Mouse (Mus musculus) testis, adult 10 weeks (tissue): ENCODE results near the gene Pdcd11. TPM values are rescaled to one million over a fixed set of nuclear protein-coding genes. Genes with fewer than 3 reads are reported as not detected.

Source experiments
- polyA plus RNA-seq: library from polyadenylated mRNA; stranded (reverse); fragments of 350-450 nt; fragmentation: Illumina TruSeq; extraction: RNeasy Lipid Tissue Mini Kit (QIAGEN cat#74804); gene quantifications from one replicate; pipeline ENCODE4 v1.2.3, GENCODE M21; 2014; ENCODE audit warnings: low read depth, low replicate concordance

The Pdcd11 gene
- polyA plus RNA-seq: 2.4 TPM

DNA sequence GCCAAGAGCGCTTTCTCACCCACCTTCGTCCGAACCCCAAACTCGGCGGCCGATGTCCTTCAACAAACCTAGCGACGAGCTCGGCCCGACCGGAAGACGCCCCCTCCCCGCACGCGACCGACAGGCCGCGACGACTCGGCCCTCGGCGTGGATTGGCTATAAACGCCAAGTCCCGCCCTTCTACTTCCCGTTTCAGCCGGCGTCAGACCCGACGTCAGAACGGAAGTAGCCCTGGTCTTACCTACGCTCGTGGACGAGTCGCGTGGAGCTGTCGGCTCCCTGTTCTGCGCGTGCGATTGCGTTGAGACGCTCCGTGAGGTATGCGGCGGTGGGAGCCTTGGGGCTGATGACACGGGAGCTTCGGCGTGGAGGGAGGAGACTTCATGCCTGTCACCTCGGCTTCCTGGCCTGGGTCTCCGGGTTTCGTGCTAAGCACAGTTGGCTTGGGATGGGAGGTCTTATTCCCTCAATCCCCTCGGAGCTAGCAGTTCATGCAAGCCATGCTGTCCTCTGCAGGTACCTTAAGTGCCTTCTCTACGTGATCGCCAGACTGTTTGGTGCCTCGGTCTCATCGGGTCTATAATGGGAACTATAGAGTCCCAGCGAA, at the start of gene Pdcd11, which contains the start of gene Usmg5:
TSS of gene Pdcd11 (plus strand) at position 219 of the 607 bp plus-strand sequence.
TSS of gene Usmg5 (minus strand) at position 98 of the 607 bp plus-strand sequence.

DNA sequence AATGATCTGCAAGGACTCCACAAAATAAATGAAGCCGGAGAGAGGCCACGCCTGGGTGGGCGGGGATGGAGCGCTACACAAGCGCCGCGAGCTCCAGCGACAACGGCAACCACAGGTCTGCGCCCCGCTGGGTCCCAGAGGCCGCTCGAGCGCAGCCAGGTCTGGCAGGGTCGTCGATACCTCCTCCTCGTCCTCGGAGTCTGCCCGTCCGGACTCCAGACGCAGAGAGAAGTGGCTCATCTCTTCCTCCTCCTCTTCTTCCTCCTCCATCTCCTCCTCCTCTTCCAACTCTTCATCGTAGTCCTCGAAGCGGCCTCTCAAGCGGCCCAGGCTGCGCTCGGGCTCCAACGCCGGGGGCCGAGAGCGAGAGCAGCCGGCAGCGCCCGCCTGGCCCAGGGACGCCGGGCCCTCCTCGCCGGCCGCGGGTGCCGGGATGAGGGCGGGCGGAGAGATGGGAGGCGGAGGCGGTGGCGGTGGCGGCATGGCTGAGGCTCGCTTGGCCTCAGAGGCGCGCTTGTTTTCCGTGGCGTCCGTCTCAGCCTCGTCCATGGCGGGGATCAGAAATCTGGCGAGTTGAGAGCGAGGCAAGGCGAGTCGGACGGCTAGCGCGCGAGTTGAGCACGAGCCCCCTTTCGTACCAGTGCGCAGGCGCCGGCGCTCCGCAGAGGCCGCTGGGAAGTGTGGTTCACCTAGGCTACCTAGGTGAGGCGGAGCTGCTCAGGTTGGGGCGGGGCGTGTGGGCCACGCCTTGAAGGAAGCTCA, 40.1 kb upstream of the Pdcd11 start, which contains the start of gene Pcgf6:
TSS of gene Pcgf6 (minus strand) at position 636 of the 762 bp plus-strand sequence.

GRCm38 (mm10) chr19:47067096-47067882, 23.3 kb upstream of the Pdcd11 start, which contains the start of gene Taf5:
Gene Taf5 (plus strand): TSS chr19:47067746.

DNA sequence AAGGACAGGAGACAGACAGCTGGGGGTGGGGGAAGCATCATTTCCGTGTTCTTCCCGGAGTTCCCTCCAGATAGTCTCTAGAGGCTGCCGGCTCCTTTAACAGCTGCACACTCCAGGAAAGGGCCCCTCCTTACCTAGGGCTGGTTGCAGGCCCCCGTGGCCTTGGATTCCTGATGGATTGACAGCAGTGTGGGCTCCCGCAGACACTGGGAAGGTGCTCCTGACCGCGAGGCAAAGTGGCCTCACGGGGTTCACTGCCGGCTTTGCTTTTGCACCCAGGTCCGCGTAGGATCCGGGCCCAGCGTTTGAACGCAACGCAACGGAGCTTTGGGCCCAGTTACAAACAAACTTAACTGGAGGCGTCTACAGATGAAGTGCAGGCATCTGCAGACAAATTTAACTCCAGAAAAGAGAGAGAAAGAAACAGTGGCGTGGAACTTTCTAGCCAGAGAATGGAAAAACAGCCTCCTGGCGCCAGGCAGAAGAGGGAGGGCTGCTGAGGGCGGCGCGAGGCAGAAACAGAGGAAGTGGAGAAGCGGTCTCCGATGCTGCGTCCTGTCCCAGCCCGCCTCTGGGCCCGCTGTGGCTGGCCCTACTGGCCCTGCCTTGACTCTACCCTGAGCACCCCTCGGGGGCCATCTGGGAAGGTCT, 47.3 kb downstream of the Pdcd11 start, which contains the start of gene Calhm2:
TSS of gene Calhm2 (minus strand) at position 524 of the 651 bp plus-strand sequence.

DNA sequence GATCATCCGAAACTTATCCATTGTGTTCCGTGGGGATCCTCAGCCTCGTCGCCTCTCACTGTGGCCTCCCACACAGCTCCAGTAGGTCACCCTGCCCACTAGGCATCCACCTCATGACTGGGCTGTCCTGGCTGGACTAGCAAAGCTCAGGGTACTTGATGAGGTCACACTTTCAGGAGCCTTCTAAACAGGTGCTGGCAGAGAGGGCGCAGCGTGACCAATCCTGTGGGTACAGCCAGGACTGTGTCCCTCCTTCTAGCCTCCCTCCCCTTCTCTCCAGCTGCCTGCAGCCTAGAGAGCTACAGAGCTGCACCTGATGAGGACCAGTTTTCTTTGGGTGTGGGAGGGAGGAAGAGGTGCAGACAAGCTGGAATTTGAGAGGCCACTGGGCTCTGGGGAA, 53.6 kb downstream of the Pdcd11 start, which contains the start of gene Calhm1:
TSS of gene Calhm1 (minus strand) at position 101 of the 400 bp plus-strand sequence.

DNA sequence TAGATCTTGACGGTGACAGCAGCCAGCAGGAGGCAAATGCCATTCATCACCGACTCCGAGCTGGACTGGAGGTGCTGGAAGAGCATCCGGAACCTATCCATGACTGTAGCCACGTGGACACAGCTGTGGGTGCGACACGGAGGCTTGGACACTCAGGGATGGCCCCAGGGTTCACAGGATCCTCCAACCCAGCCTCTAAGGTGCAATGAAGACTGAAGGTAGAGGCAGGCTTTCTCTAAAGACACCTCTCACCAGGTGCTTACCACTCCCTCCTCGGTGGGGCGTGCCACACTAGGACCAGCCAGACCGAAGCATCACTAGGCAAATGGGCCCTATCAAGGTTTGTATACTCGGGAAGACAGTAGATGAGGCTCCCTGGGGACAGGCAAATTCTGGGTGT, 67.1 kb downstream of the Pdcd11 start, which contains the start of gene Calhm3:
TSS of gene Calhm3 (minus strand) at position 101 of the 400 bp plus-strand sequence.

GRCm38 (mm10) chr19:47178431-47179271, 88.1 kb downstream of the Pdcd11 start, which contains the start of gene Neurl1a:
Gene Neurl1a (plus strand): TSS chr19:47178820.

Other genes starting within 250 kb of the Pdcd11 start
- gene Ina, start 76.1 kb upstream of the Pdcd11 start, polyA plus RNA-seq: 0.43 TPM
- gene Nt5c2, start 75.6 kb upstream of the Pdcd11 start, polyA plus RNA-seq: 158 TPM
- gene Pcgf6, start 39.9 kb upstream of the Pdcd11 start, polyA plus RNA-seq: 112 TPM
- 25.9 TPM for gene Taf5, start 23.0 kb upstream of the Pdcd11 start, polyA plus RNA-seq
- 503 TPM for gene Usmg5, start 121 bp upstream of the Pdcd11 start, polyA plus RNA-seq
- 0.91 TPM for gene Calhm2, start 47.5 kb downstream of the Pdcd11 start, polyA plus RNA-seq
- not detected for gene Calhm1, start 53.5 kb downstream of the Pdcd11 start, polyA plus RNA-seq
- not detected for gene Calhm3, start 67.0 kb downstream of the Pdcd11 start, polyA plus RNA-seq
- gene Neurl1a, start 88.1 kb downstream of the Pdcd11 start, polyA plus RNA-seq: 0.18 TPM